Mouse (Mus musculus): ENCODE data around the gene Susd1. TPM values are rescaled to one million over a fixed set of nuclear protein-coding genes. Genes with fewer than 3 reads are reported as not detected.

The Susd1 gene
- polyA plus RNA-seq (2014; fragmentation: Nextera tagmentation; extraction: Ambion mirVana) = 8.0 and 8.3 TPM in 2 replicates

DNA sequence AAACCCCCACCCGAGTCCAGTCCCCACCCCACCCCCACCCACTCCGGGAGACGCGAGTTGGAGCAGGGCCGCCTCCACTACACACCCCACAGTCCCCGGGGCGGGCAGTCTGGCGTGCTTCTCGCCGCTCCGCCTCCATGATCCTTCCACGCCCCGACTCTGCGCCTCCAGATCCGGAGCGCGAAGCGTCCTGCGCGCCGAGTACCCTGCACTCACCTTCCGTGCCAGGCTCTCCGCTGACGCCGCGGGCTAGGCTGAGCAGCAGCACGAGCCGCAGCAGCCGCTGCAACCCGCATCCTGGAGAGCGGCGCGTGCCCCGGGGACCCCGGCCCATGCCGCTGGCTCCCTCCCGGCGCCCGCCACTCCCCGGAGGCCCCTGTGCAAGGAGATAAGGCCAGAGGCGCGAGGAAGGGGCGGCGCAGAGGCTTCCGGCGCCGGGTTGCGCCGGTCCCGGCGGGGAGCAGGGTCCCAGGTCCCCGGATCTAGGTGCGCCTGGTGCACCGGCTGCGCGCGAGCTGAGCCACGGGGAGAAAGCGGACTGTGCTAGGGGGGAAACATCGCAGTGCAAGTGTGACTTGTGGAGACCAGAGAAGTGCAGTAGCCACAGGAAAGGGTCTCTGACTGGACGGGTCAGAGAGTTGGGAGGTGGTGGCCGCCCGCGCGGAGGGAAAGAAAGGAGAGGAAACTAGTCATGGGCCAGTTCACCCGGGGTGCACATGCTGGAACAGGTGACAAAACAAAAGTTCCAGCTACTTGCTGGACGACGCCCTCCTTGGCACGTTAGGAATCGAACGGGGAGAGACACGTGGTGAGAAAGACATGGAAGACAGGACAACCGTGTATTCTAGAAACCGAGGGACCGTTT, at the start of gene Susd1:
Gene Susd1, minus strand, starts transcription at position 644 of the 865 bp plus-strand sequence.
- H3K4me1 ChIP-seq (replicated peaks; ENCODE audit: control insufficient read depth, insufficient read depth, low read length) = peaks cover 14% of the 10 kb centered on the region; the same call in 1 of the 2 replicates
- H3K27me3 ChIP-seq (replicated peaks; ENCODE audit: control insufficient read depth, insufficient read depth, low read length) = no peaks in the 10 kb centered on the region
- peak within 1 kb of the TSS; percentile 70 for H3K4me3 ChIP-seq (ENCODE audit: low read depth, low read length)
- peak; percentile 88 for DNase-seq (ENCODE audit: low spot score)
- peak within 1 kb of the TSS; percentile 93 for H3K4me2 ChIP-seq (ENCODE audit: low read length)
- under 1% methylated on average over 64 of the region's 75 CpGs for WGBS
- H3K27ac ChIP-seq (ENCODE audit: low read depth) = peak within 1 kb of the TSS; percentile 86
- peak; percentile 87 for ATAC-seq (replicated peaks; ENCODE audit: low FRiP score, low TSS enrichment, low read depth)
- peak within 1 kb of the TSS; percentile 69 for H3K9ac ChIP-seq (ENCODE audit: low read length)
- H3K36me3 ChIP-seq (ENCODE audit: control insufficient read depth, insufficient read depth, low read length) = no peaks in the 10 kb centered on the region
- H3K9me3 ChIP-seq (ENCODE audit: control insufficient read depth, low read length) = no peaks in the 10 kb centered on the region

DNA sequence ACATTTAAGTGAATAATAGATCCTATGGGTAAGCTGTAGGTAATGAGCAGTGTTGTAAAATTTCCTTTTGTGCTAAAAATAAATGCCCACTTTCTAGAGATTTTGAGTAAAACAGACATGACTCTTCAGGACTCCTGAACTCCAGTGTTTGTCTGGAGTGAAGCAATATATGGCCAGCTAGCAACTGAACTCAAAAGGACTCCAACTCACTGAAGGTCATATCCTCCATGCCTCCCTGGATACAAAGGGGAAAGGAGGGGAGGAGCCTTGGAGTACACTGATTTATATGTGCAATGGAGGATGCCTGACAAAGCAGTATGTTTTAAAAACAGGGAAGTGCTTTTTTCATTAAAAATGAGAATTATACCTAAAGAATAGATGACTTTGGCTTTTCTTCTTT, 32.9 kb upstream of the Susd1 start:
- H3K9ac ChIP-seq (ENCODE audit: low read length) = no peak overlapping the region
- no peaks in the 10 kb centered on the region for H3K4me1 ChIP-seq (replicated peaks; ENCODE audit: control insufficient read depth, insufficient read depth, low read length)
- ATAC-seq (replicated peaks; ENCODE audit: low FRiP score, low TSS enrichment, low read depth) (no peak), DNase-seq (ENCODE audit: low spot score) (no peak)
- H3K4me2 ChIP-seq (ENCODE audit: low read length) = no peak overlapping the region
- H3K27ac ChIP-seq (ENCODE audit: low read depth) = no peak overlapping the region
- no peaks in the 10 kb centered on the region for H3K27me3 ChIP-seq (replicated peaks; ENCODE audit: control insufficient read depth, insufficient read depth, low read length)
- H3K4me3 ChIP-seq (ENCODE audit: low read depth, low read length) = no peak overlapping the region
- peaks cover 19% of the 10 kb centered on the region for H3K36me3 ChIP-seq (ENCODE audit: control insufficient read depth, insufficient read depth, low read length)
- no peaks in the 10 kb centered on the region for H3K9me3 ChIP-seq (ENCODE audit: control insufficient read depth, low read length)

DNA sequence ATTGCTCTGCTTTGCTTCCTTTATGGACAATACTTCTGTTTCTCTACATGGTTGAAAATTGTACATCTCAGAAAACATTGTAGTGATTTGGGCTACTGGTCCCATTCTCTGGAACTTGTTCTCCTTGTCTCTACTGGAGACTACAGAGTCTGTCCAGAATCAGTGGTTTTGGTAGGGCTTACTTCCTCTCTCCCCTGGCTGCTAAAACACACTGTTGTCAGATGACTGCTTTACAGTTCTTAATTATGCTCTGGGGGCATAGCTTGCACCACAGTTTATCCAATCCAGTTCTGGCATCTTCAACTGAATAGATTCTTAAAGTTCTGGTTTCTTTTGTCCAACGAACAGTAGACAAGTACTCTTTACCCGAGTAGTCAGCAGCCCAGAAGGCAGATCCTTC, 27.0 kb upstream of the Susd1 start:
- Histone ChIP-seq H3K4me2 (ENCODE audit: low read length) (no peak overlapping the region), H3K4me3 (ENCODE audit: low read depth, low read length) (no peak overlapping the region), H3K27ac (ENCODE audit: low read depth) (no peak overlapping the region), H3K9ac (ENCODE audit: low read length) (no peak overlapping the region), H3K9me3 (ENCODE audit: control insufficient read depth, low read length) (no peaks in the 10 kb centered on the region), H3K27me3 (replicated peaks; ENCODE audit: control insufficient read depth, insufficient read depth, low read length) (no peaks in the 10 kb centered on the region), H3K36me3 (ENCODE audit: control insufficient read depth, insufficient read depth, low read length) (no peaks in the 10 kb centered on the region), H3K4me1 (replicated peaks; ENCODE audit: control insufficient read depth, insufficient read depth, low read length) (peaks cover 7% of the 10 kb centered on the region)
- 70% methylated on average over 2 of the region's 2 CpGs for WGBS
- no peak for DNase-seq (ENCODE audit: low spot score)
- ATAC-seq (replicated peaks; ENCODE audit: low FRiP score, low TSS enrichment, low read depth) = no peak

DNA sequence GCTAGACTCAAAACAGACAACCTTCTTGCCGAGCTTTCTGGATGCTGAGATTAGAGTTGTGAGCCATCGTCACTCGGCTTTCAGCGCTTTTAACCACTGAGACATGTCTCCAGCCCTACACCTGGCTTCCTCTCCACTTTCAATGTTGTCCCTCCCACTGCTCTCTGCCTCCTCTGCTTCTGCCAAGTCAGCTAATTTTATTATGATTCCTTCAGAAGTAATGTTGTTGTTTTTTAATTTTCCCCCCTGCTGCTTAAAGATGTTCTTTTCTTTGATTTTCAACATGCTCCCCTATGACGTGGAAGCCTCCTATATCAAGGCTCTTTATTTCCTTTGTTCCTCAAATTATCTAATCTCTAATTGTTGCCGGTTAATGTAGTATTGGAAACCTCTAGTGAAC, 26.2 kb upstream of the Susd1 start:
- 81% methylated on average over 6 of the region's 6 CpGs for WGBS
- ATAC-seq (replicated peaks; ENCODE audit: low FRiP score, low TSS enrichment, low read depth) (no peak), DNase-seq (ENCODE audit: low spot score) (no peak)
- no peaks in the 10 kb centered on the region for H3K27me3 ChIP-seq (replicated peaks; ENCODE audit: control insufficient read depth, insufficient read depth, low read length)
- H3K4me3 ChIP-seq (ENCODE audit: low read depth, low read length) = no peak overlapping the region
- no peaks in the 10 kb centered on the region for H3K36me3 ChIP-seq (ENCODE audit: control insufficient read depth, insufficient read depth, low read length)
- H3K9ac ChIP-seq (ENCODE audit: low read length) = no peak overlapping the region
- no peak overlapping the region for H3K4me2 ChIP-seq (ENCODE audit: low read length)
- no peaks in the 10 kb centered on the region for H3K9me3 ChIP-seq (ENCODE audit: control insufficient read depth, low read length)
- peaks cover 10% of the 10 kb centered on the region for H3K4me1 ChIP-seq (replicated peaks; ENCODE audit: control insufficient read depth, insufficient read depth, low read length)
- no peak overlapping the region for H3K27ac ChIP-seq (ENCODE audit: low read depth)

DNA sequence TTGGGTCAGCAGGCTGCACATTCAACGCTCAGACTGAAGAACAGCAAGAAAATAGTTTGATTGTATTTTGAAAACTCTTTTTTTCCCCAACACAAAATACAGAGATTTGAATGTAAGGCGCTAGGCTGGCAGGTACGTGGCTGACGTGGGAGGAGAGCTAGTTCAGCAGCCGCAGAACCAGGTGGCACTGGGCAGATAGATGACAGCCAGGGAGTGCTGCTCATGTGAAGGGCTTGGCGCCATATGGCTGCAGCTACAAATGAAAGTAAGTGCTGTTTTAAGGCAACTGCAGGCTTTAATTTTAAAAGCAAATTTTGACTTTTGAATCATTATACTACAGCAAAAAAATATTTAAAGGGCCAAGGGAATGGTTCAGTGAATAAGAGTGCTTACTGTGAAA, 24.1 kb upstream of the Susd1 start:
- Histone ChIP-seq H3K4me2 (ENCODE audit: low read length) (no peak overlapping the region), H3K4me3 (ENCODE audit: low read depth, low read length) (no peak overlapping the region), H3K9me3 (ENCODE audit: control insufficient read depth, low read length) (no peaks in the 10 kb centered on the region), H3K36me3 (ENCODE audit: control insufficient read depth, insufficient read depth, low read length) (no peaks in the 10 kb centered on the region), H3K27me3 (replicated peaks; ENCODE audit: control insufficient read depth, insufficient read depth, low read length) (no peaks in the 10 kb centered on the region), H3K9ac (ENCODE audit: low read length) (no peak overlapping the region), H3K4me1 (replicated peaks; ENCODE audit: control insufficient read depth, insufficient read depth, low read length) (peaks cover 14% of the 10 kb centered on the region), H3K27ac (ENCODE audit: low read depth) (no peak overlapping the region)
- 59% methylated on average over 6 of the region's 6 CpGs for WGBS
- DNase-seq (ENCODE audit: low spot score) (no peak), ATAC-seq (replicated peaks; ENCODE audit: low FRiP score, low TSS enrichment, low read depth) (no peak)

DNA sequence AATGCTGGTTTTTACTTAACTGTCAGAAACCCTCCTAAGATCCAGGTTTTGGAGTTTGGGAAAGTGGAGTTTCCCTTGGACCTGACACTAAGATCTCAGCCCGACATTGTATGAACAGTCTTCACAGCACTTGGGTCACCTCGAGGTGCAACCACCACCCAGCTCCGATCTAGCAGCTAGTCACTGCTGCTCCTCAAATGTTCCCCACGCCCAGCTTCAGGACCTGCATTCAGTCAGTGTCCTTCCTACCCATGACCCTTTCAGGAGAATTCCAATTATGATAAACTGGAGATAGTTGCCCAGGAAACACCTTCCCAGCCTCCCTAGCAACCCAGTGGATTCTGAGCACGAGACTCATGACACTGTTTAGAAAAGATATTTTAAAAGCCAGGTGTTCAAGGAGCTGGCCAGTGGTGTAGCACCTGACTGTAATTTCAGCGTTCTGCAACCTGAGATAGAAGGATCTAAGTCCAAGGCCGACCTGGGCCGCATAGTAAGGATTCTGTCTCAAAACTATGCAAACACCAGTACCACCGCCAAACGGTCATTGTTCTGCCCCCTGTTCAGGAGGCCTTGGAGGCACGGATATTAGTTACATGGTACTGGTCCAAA, 22.8 kb upstream of the Susd1 start:
- DNase-seq (ENCODE audit: low spot score) (no peak), ATAC-seq (replicated peaks; ENCODE audit: low FRiP score, low TSS enrichment, low read depth) (peak; percentile 70)
- H3K9ac ChIP-seq (ENCODE audit: low read length) = no peak overlapping the region
- H3K36me3 ChIP-seq (ENCODE audit: control insufficient read depth, insufficient read depth, low read length) = no peaks in the 10 kb centered on the region
- WGBS = 58% methylated on average over 11 of the region's 11 CpGs
- no peak overlapping the region for H3K27ac ChIP-seq (ENCODE audit: low read depth)
- H3K27me3 ChIP-seq (replicated peaks; ENCODE audit: control insufficient read depth, insufficient read depth, low read length) = no peaks in the 10 kb centered on the region
- peaks cover 14% of the 10 kb centered on the region for H3K4me1 ChIP-seq (replicated peaks; ENCODE audit: control insufficient read depth, insufficient read depth, low read length)
- no peaks in the 10 kb centered on the region for H3K9me3 ChIP-seq (ENCODE audit: control insufficient read depth, low read length)
- no peak overlapping the region for H3K4me3 ChIP-seq (ENCODE audit: low read depth, low read length)
- no peak overlapping the region for H3K4me2 ChIP-seq (ENCODE audit: low read length)

DNA sequence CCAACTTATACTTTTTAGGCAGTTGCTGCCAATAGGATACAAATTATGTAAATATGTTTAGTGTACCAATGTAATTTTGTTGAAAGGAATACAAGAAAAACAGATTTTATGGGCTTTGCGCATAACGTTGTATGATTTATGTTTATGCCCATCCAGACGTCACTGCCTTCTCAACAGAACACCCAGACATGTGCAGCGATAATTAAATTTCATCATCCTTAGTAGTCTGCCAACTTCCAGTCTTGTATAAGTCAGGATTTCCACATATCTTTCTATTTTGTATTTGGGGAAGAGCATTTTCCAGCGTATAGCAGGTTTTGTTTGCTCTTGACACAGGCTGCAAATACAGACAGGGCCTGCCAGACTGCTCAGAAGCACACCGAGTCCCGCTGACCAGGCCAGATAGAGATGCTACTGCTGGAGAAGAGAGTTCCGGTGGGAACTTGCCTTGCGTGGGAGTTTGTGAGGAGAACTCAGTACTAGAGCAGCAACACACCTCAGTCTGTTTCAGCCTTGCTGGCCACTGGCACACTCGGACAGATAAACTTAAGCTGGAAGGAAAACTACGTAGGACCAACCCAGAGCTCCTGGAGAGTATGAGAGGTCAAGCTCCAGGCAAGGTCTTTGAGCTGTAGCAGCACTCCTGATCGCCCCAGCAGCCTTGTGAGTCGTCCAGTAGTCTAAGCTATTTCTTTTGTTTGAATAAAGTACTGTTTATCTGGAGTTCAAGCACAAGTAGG, 21.0 kb upstream of the Susd1 start:
- H3K9me3 ChIP-seq (ENCODE audit: control insufficient read depth, low read length) = no peaks in the 10 kb centered on the region
- no peak overlapping the region for H3K4me2 ChIP-seq (ENCODE audit: low read length)
- no peaks in the 10 kb centered on the region for H3K27me3 ChIP-seq (replicated peaks; ENCODE audit: control insufficient read depth, insufficient read depth, low read length)
- peaks cover 14% of the 10 kb centered on the region for H3K4me1 ChIP-seq (replicated peaks; ENCODE audit: control insufficient read depth, insufficient read depth, low read length)
- no peaks in the 10 kb centered on the region for H3K36me3 ChIP-seq (ENCODE audit: control insufficient read depth, insufficient read depth, low read length)
- ATAC-seq (replicated peaks; ENCODE audit: low FRiP score, low TSS enrichment, low read depth) (no peak), DNase-seq (ENCODE audit: low spot score) (no peak)
- no peak overlapping the region for H3K27ac ChIP-seq (ENCODE audit: low read depth)
- no peak overlapping the region for H3K4me3 ChIP-seq (ENCODE audit: low read depth, low read length)
- 46% methylated on average over 13 of the region's 13 CpGs for WGBS
- no peak overlapping the region for H3K9ac ChIP-seq (ENCODE audit: low read length)

DNA sequence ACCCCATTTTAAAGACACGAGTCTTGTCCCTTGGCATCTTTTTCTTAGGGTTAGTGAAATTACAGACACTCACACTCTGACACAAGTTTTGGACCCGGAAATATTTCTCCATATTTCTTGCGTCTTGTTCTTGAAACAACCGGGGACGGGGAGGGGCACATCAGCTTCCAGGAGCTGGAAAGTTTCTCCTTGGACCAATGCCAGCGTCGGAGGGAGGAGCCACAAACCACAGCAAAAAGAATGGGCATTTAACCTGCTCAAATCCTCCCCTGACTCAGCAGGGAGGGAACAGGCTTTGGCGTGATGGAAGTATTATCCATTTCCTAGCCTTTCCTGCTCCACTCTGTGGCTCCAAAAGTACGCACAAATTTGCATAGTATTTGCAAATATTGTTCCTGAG, 19.5 kb upstream of the Susd1 start:
- ATAC-seq (replicated peaks; ENCODE audit: low FRiP score, low TSS enrichment, low read depth) (no peak), DNase-seq (ENCODE audit: low spot score) (peak; percentile 66)
- H3K27ac ChIP-seq (ENCODE audit: low read depth) = no peak overlapping the region

More for the DNA sequence above, 19.5 kb upstream of the Susd1 start:
- Histone ChIP-seq H3K9ac (ENCODE audit: low read length) (no peak overlapping the region), H3K36me3 (ENCODE audit: control insufficient read depth, insufficient read depth, low read length) (no peaks in the 10 kb centered on the region), H3K27me3 (replicated peaks; ENCODE audit: control insufficient read depth, insufficient read depth, low read length) (no peaks in the 10 kb centered on the region), H3K4me3 (ENCODE audit: low read depth, low read length) (no peak overlapping the region), H3K4me1 (replicated peaks; ENCODE audit: control insufficient read depth, insufficient read depth, low read length) (peaks cover 14% of the 10 kb centered on the region), H3K9me3 (ENCODE audit: control insufficient read depth, low read length) (no peaks in the 10 kb centered on the region), H3K4me2 (ENCODE audit: low read length) (no peak overlapping the region)
- WGBS = 35% methylated on average over 9 of the region's 9 CpGs
